In genomic region chr12:112769031-112769430, GRCm38 (mm10) we compare ENCODE assay signal across 16 mouse cellular contexts. TPM values are rescaled to one million over a fixed set of nuclear protein-coding genes. Genes with fewer than 3 reads are reported as not detected.
A peak's percentile ranks its signal among the peaks of the same experiment; 100 is the strongest.
DNase-seq lines count a peak whose midpoint lies in the region; ATAC-seq and TF ChIP-seq lines count a peak whose summit lies in the region.
"Had no signal": no experiment of that assay in that cellular context is flagged by ENCODE, and none has a peak within 500 bp of the region (broad histone marks: within the 10 kb centered on the region; RNA-seq: fewer than 3 reads in every experiment).

No protein-coding gene starts in this region.

- H3K4me1 ChIP-seq in heart, embryonic 10.5 days = peaks cover 36% of the 10 kb centered on the region
- H3K4me1 ChIP-seq in neural tube, embryonic 13.5 days (replicated peaks) = no peaks in the 10 kb centered on the region
- H3K4me1 ChIP-seq in neural tube, embryonic 15.5 days = no peaks in the 10 kb centered on the region
- H3K4me1 ChIP-seq in ES-E14 (ENCODE audit: control insufficient read depth in 2 of 2, insufficient read depth in 2 of 2, low read length in 2 of 2, poor library complexity in 1 of 2) = no peaks in the 10 kb centered on the region

- WGBS in heart, embryonic 10.5 days = 69% methylated on average over 6 of the region's 6 CpGs
- 85% methylated on average over 6 of the region's 6 CpGs for WGBS in neural tube, embryonic 13.5 days
- WGBS in neural tube, embryonic 15.5 days = 90% methylated on average over 6 of the region's 6 CpGs

- H3K9ac ChIP-seq in neural tube, embryonic 13.5 days = no peak overlapping the region
- no peak overlapping the region for H3K9ac ChIP-seq in neural tube, embryonic 15.5 days (replicated peaks)
- no peak overlapping the region for H3K9ac ChIP-seq in ES-E14 (ENCODE audit: insufficient read depth, low read depth, low read length, poor library complexity, severe bottlenecking)
- H3K9ac ChIP-seq: liver, postnatal 0 days had no signal

- H3K27me3 ChIP-seq in heart, embryonic 10.5 days (ENCODE audit: insufficient read depth, poor library complexity, severe bottlenecking) = peaks cover 10% of the 10 kb centered on the region
- H3K27me3 ChIP-seq in neural tube, embryonic 13.5 days = no peaks in the 10 kb centered on the region
- no peaks in the 10 kb centered on the region for H3K27me3 ChIP-seq in neural tube, embryonic 15.5 days (replicated peaks)

- H3K36me3 ChIP-seq in heart, embryonic 10.5 days = no peaks in the 10 kb centered on the region
- no peaks in the 10 kb centered on the region for H3K36me3 ChIP-seq in neural tube, embryonic 13.5 days
- H3K36me3 ChIP-seq in neural tube, embryonic 15.5 days = no peaks in the 10 kb centered on the region
- H3K36me3 ChIP-seq in ES-E14 (ENCODE audit: control insufficient read depth, insufficient read depth, low read length, poor library complexity, severe bottlenecking) = no peaks in the 10 kb centered on the region
- H3K36me3 ChIP-seq: G1E had no signal

- DNase-seq in heart, embryonic 10.5 days (ENCODE audit: low spot score) = peak; percentile 76
- DNase-seq in heart, adult 9 months (ENCODE audit: low spot score in 2 of 2) = no peak
- peak; percentile 44 for DNase-seq in ES-E14 (ENCODE audit: low read depth, low spot score)
- DNase-seq in induced T-regulatory cell, adult 2 months (ENCODE audit: low read depth) = peak; percentile 28
- no peak for DNase-seq in kidney, postnatal 25 days
- DNase-seq in gastrocnemius, adult 8-10 months (ENCODE audit: low spot score in 2 of 2) = no peak
- DNase-seq: adrenal gland, adult 2 months; heart, postnatal 10 days; kidney, adult 11 months; layer of hippocampus, adult 9-11 months; liver, postnatal 0 days; right cerebral cortex, adult 18-20 months had no signal

- H3K4me3 ChIP-seq in heart, embryonic 10.5 days = no peak overlapping the region
- no peak overlapping the region for H3K4me3 ChIP-seq in neural tube, embryonic 13.5 days
- H3K4me3 ChIP-seq in neural tube, embryonic 15.5 days (replicated peaks) = no peak overlapping the region
- no peak overlapping the region for H3K4me3 ChIP-seq in ES-E14 (ENCODE audit: insufficient read depth in 1 of 2, low read depth in 1 of 2, low read length in 2 of 2, poor library complexity in 1 of 2, severe bottlenecking in 1 of 2)

- H3K27ac ChIP-seq in heart, embryonic 10.5 days = no peak overlapping the region
- H3K27ac ChIP-seq in neural tube, embryonic 13.5 days (replicated peaks) = peak overlapping the region; percentile 46; the same call in 1 of the 2 replicates
- no peak overlapping the region for H3K27ac ChIP-seq in neural tube, embryonic 15.5 days (replicated peaks)
- H3K27ac ChIP-seq in ES-E14 (ENCODE audit: insufficient read depth, low read depth, low read length, poor library complexity, severe bottlenecking) = no peak overlapping the region

- in situ Hi-C loops in ES-E14 (cut with MboI; ENCODE audit: low sequenced_read_pairs in 2 of 2, unreplicated experiment in 2 of 2) = no loop called here

- H3K9me3 ChIP-seq in heart, embryonic 10.5 days = no peaks in the 10 kb centered on the region
- H3K9me3 ChIP-seq in neural tube, embryonic 13.5 days = no peaks in the 10 kb centered on the region
- H3K9me3 ChIP-seq in neural tube, embryonic 15.5 days (replicated peaks) = no peaks in the 10 kb centered on the region
- no peaks in the 10 kb centered on the region for H3K9me3 ChIP-seq in ES-E14 (ENCODE audit: control insufficient read depth, insufficient read depth, low read depth, low read length)
- H3K9me3 ChIP-seq: G1E had no signal

- no peak overlapping the region for H3K4me2 ChIP-seq in neural tube, embryonic 13.5 days
- H3K4me2 ChIP-seq in neural tube, embryonic 15.5 days = no peak overlapping the region

- no peak for ATAC-seq in neural tube, embryonic 13.5 days (ENCODE audit: low read depth)
- no peak for ATAC-seq in neural tube, embryonic 15.5 days (ENCODE audit: low FRiP score)
- ATAC-seq: liver, postnatal 0 days had no signal

TF ChIP-seq in ES-E14, 5 proteins besides CTCF, POLR2A, EP300 and RAD21:
- TF ChIP-seq HCFC1 (IDR thresholded peaks at IDR 0.05; ENCODE audit: borderline replicate concordance, insufficient read depth, low read length) = no peak
- no peak for TF ChIP-seq ZNF384 (IDR thresholded peaks at IDR 0.05; ENCODE audit: low read depth, low read length)
- peak; percentile 97 for TF ChIP-seq MAFK (IDR thresholded peaks at IDR 0.05; ENCODE audit: insufficient read depth, low read depth, low read length)
- peak; percentile 86 for TF ChIP-seq CHD2 (IDR thresholded peaks at IDR 0.05; ENCODE audit: low read depth, low read length)
- TF ChIP-seq ZC3H11A (IDR thresholded peaks at IDR 0.05; ENCODE audit: borderline replicate concordance, low read depth, low read length) = no peak

RNA-seq across cellular contexts. Expression of gene Pld4, which starts 8.6 kb away (rescaled TPM):
- 0.57 and 2.9 TPM in 2 replicates for polyA plus RNA-seq in heart, embryonic 10.5 days (2016; fragmentation: Nextera tagmentation; extraction: Ambion mirVana)
- 6.7 and 8.6 TPM in 2 replicates for polyA plus RNA-seq in neural tube, embryonic 13.5 days (2015; fragmentation: Nextera tagmentation; extraction: Ambion mirVana)
- polyA plus RNA-seq in neural tube, embryonic 15.5 days (2015; fragmentation: Nextera tagmentation; extraction: Ambion mirVana) = 8.4 and 42.0 TPM in 2 replicates
- total RNA-seq in ES-E14 (2012; rRNA removed) = 2.4 and 4.7 TPM in 2 replicates
- 1 to 10 TPM in 3 of 4 experiments, under 1 TPM in 1; 0.48 to 2.5 (median 1.7) TPM for total RNA-seq in gastrocnemius, adult 8-10 months (2022)

RNA-seq across cellular contexts. Expression of gene Ahnak2, which starts 33.4 kb away (rescaled TPM):
- 0.53 and 0.71 TPM in 2 replicates for polyA plus RNA-seq in heart, embryonic 10.5 days (2016; fragmentation: Nextera tagmentation; extraction: Ambion mirVana)
- 2.8 and 2.9 TPM in 2 replicates for polyA plus RNA-seq in neural tube, embryonic 13.5 days (2015; fragmentation: Nextera tagmentation; extraction: Ambion mirVana)
- polyA plus RNA-seq in neural tube, embryonic 15.5 days (2015; fragmentation: Nextera tagmentation; extraction: Ambion mirVana) = 4.5 and 5.7 TPM in 2 replicates
- 22.8 and 25.2 TPM in 2 replicates for total RNA-seq in ES-E14 (2012; rRNA removed)
- 1 to 10 TPM; 6.9 to 8.7 (median 7.6) TPM for total RNA-seq in gastrocnemius, adult 8-10 months (2022)
- total RNA-seq: common myeloid progenitor, adult 5-6 weeks had no signal

RNA-seq across cellular contexts. Expression of gene Clba1, which starts 39.7 kb away (rescaled TPM):
- polyA plus RNA-seq in heart, embryonic 10.5 days (2016; fragmentation: Nextera tagmentation; extraction: Ambion mirVana) = 13.0 and 14.9 TPM in 2 replicates
- 20.2 and 21.1 TPM in 2 replicates for polyA plus RNA-seq in neural tube, embryonic 13.5 days (2015; fragmentation: Nextera tagmentation; extraction: Ambion mirVana)
- 19.6 and 21.1 TPM in 2 replicates for polyA plus RNA-seq in neural tube, embryonic 15.5 days (2015; fragmentation: Nextera tagmentation; extraction: Ambion mirVana)
- 3.1 and 5.0 TPM in 2 replicates for total RNA-seq in ES-E14 (2012; rRNA removed)
- under 1 TPM; 0.17 to 0.61 (median 0.45) TPM for total RNA-seq in gastrocnemius, adult 8-10 months (2022)

RNA-seq across cellular contexts. Expression of gene Cep170b, which starts 48.8 kb away (rescaled TPM):
- 3.9 and 6.6 TPM in 2 replicates for polyA plus RNA-seq in heart, embryonic 10.5 days (2016; fragmentation: Nextera tagmentation; extraction: Ambion mirVana)
- 23.7 and 26.9 TPM in 2 replicates for polyA plus RNA-seq in neural tube, embryonic 13.5 days (2015; fragmentation: Nextera tagmentation; extraction: Ambion mirVana)
- polyA plus RNA-seq in neural tube, embryonic 15.5 days (2015; fragmentation: Nextera tagmentation; extraction: Ambion mirVana) = 34.7 and 43.3 TPM in 2 replicates
- total RNA-seq in ES-E14 (2012; rRNA removed) = 46.1 and 47.7 TPM in 2 replicates
- 10 to 100 TPM in 3 of 4 experiments, 1 to 10 TPM in 1; 9.8 to 18.4 (median 12.5) TPM for total RNA-seq in gastrocnemius, adult 8-10 months (2022)
- polyA plus RNA-seq: G1E had no signal

Comparison
In these comparisons a context has a peak if more than half of its experiments do, and no peak if none do; other contexts are left out.
1. DNase-seq: peak in heart, embryonic 10.5 days (single experiment), ES-E14 (single experiment) and induced T-regulatory cell, adult 2 months (single experiment); none in heart, adult 9 months (0 of 2), kidney, postnatal 25 days (0 of 2) and gastrocnemius, adult 8-10 months (0 of 2).